Mouse (Mus musculus): ENCODE results near the gene Prkaa1. TPM values are rescaled to one million over a fixed set of nuclear protein-coding genes. Genes with fewer than 3 reads are reported as not detected.
"Not testable (repeated sequence)": the region's sequence is repeated elsewhere in the genome, so short reads cannot be mapped to it uniquely, and the experiment has no call there.

The Prkaa1 gene
- polyA plus RNA-seq, 1 experiment from 2014 or later, result 22.3 TPM

DNA sequence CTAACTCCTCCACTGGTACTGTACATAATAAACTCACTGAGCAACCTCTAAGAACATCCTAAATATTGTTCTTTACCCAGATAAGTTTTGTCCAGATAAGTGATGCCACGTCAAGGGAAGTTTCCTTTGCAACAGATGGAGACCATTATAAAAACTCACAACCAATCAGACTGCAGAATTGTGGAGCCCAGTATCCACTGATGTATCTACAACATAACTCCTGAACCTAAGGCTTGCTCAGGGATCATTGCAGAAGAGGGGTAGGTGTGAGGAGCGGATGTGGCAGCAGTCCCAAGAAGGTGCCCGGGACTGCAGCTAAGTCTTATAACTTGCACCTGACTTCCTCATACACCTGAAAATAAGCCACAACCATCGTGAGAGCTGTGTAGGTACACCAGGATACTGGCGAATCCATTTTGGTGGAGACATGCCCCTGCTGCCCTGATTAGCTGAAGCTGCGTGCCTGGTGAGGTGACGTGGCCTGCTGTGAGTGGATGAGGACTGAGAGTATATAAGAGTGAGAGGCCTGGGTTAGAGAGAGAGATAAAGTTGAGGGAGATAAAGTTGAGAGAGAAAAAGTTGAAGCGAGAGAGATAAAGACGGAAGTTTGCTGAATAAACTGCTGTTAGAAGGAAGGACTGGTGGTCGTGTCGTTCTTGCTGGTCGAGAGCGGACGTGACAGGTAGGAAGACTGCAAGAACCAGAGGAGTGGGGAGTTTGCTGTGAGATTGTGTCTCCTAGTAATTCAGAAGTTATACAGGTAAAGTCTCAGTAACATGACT is 12.6 kb upstream of the Prkaa1 start:
- ATAC-seq, result peak; percentile 63
- H3K4me2 ChIP-seq, result peak overlapping the region; percentile 54
- H3K9ac ChIP-seq, result peak overlapping the region; percentile 44; the same call in 1 of the 2 replicates
- H3K4me1 ChIP-seq, result peaks cover 82% of the 10 kb centered on the region
- not testable (repeated sequence) for H3K27me3 ChIP-seq (replicated peaks); H3K9me3 ChIP-seq (replicated peaks); H3K36me3 ChIP-seq
- 33% methylated on average over 14 of the region's 14 CpGs for WGBS (ENCODE audit: insufficient replicate concordance)
- H3K27ac ChIP-seq, result peak overlapping the region; percentile 77
- peak overlapping the region; percentile 24 for H3K4me3 ChIP-seq

DNA sequence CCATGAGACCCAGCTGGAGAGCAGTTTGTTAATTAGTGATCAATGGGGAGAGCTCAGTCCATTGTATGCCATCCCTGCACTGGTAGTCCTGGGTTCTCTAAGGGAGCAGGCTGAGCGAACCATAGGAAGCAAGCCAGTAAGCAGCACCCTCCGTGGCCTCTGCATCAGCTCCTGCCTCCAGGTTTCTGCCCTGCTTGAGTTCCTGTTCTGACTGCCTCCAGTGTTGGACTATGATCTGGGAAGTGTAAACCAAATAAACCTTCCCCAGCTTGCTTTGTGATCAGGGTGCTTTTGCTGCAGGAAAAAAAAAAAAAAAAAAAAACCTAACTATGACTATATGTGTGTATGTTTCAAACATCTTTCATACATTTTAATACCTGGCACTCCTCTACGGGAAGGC is 10.4 kb upstream of the Prkaa1 start:
- WGBS (ENCODE audit: insufficient replicate concordance), result 75% methylated on average over 3 of the region's 3 CpGs
- Histone ChIP-seq H3K4me1 (peaks cover 76% of the 10 kb centered on the region), H3K4me2 (no peak overlapping the region), H3K9me3 (replicated peaks) (no peaks in the 10 kb centered on the region), H3K9ac (no peak overlapping the region), H3K36me3 (no peaks in the 10 kb centered on the region), H3K27ac (peak overlapping the region; percentile 48; the same call in 1 of the 2 replicates), H3K27me3 (replicated peaks) (no peaks in the 10 kb centered on the region), H3K4me3 (no peak overlapping the region)
- no peak for ATAC-seq

DNA sequence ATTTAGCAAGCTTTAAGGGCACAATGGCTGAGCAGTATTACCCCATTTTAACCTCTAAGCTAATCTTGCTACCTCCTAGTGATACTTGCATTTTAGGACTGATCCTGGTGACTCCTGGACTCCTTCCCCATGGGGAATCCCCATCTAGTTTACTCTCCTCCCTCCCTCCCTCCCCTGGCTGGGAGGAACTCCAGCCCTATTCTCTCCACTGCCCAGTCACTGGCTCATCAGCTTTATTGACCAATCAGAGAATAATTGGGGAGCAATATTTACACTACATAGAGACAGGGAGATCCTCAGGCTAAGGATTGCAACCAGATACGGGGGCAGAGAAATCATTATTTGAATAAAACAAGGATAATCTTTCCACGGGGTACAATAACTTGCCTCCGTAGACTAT is 9.5 kb upstream of the Prkaa1 start:
- Histone ChIP-seq H3K4me2 (no peak overlapping the region), H3K9me3 (replicated peaks) (no peaks in the 10 kb centered on the region), H3K27me3 (replicated peaks) (no peaks in the 10 kb centered on the region), H3K27ac (peak overlapping the region; percentile 30; the same call in 1 of the 2 replicates), H3K36me3 (no peaks in the 10 kb centered on the region), H3K4me3 (no peak overlapping the region), H3K4me1 (peaks cover 74% of the 10 kb centered on the region), H3K9ac (no peak overlapping the region)
- 75% methylated on average over 3 of the region's 3 CpGs for WGBS (ENCODE audit: insufficient replicate concordance)
- no peak for ATAC-seq

DNA sequence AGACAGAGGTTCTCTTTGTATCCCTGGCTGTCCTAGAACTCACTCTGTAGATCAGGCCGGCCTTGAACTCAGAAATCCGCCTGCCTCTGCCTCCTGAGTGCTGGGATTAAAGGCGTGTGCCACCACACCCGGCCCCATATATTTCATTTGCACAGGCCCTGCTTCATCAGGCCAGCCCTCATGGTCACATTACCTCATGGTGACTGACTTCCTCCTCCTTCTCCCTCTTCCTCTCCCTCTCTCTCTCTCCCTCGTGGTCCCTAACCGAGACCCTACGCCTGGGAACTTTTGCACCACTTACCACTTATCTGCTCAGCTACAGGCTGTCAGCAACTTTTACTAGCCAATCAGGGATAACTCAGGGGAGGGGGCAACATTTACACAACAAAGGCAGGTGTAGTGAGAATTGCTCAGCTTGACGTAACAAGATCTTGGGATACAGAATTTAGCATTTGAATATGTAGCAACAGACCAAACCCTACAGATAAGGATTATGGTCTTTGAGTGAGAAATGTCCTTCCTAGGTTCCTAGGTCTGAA is 8.6 kb upstream of the Prkaa1 start:
- Histone ChIP-seq H3K4me2 (no peak overlapping the region), H3K27me3 (replicated peaks) (no peaks in the 10 kb centered on the region), H3K9ac (no peak overlapping the region), H3K4me1 (peaks cover 77% of the 10 kb centered on the region), H3K36me3 (no peaks in the 10 kb centered on the region), H3K27ac (peak overlapping the region; percentile 34; the same call in 1 of the 2 replicates), H3K9me3 (replicated peaks) (no peaks in the 10 kb centered on the region), H3K4me3 (no peak overlapping the region)
- no peak for ATAC-seq
- WGBS (ENCODE audit: insufficient replicate concordance), result 66% methylated on average over 8 of the region's 8 CpGs

DNA sequence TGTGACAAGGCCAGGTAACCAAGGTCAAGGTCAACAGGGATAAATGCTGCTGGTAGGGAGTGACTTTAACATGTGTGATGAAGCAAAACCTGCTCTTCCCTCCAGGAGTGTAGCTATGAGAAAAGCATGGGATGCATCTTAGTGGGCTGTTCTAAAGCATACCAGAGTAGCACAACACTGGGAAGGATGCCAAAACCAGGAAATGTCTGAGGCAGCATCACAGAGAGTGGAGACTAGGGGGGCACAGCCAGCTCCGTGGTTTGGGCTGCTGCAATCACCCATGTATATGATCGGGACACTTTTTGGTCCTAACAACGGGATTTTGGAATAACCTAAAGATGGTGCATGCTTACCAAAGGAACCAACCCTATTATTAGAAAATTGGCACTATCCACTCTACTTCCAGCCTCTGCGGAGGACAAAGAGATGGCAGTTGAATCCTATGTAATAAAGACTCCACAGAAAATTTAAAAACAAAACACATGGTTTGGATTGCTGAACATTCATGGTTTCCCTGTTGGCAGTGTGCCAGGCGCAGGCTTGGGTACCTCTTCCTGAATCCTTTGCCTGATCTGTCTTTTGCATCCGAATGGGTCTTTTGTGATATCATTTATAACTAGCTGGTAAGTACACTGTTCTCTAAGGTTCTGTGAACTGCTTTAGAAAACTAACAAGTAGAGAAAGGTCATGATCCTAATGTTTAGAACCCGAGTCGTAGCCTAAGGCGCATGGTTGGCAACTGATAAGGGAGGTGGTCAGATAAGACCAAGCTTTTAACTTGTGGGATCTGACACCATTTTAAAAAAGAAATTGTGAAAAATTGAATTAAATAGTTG is 5.4 kb upstream of the Prkaa1 start:
- Histone ChIP-seq H3K36me3 (no peaks in the 10 kb centered on the region), H3K27ac (peak overlapping the region; percentile 89), H3K4me1 (peaks cover 78% of the 10 kb centered on the region), H3K9ac (0 out of 2 replicates have a peak overlapping the region, but pooled peaks have one; percentile 35), H3K4me3 (no peak overlapping the region), H3K27me3 (replicated peaks) (no peaks in the 10 kb centered on the region), H3K4me2 (peak overlapping the region; percentile 54), H3K9me3 (replicated peaks) (no peaks in the 10 kb centered on the region)
- 37% methylated on average over 9 of the region's 9 CpGs for WGBS (ENCODE audit: insufficient replicate concordance)
- peak; percentile 29; the same call in 1 of the 2 replicates for ATAC-seq

DNA sequence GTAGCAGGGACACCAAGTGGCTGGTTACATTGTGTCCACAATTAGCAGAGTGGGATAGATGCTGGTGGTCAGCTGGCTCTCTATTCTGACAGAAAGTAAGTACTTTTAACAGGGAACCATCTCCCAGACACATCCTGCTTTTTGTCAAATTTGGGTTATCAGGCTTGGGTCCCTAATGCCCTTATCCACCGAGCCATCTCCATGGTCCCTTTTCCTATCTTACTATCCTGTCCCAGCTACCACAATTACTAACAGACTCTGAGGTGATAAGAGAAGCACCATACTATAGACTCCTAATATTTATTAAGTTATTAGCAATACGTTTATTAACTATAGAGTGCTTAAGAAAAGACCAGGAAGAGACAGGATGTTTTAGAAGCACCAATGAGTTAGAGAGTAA is 4.3 kb upstream of the Prkaa1 start:
- H3K9me3 ChIP-seq (replicated peaks), result no peaks in the 10 kb centered on the region
- H3K4me2 ChIP-seq, result peak overlapping the region; percentile 58
- ATAC-seq, result peak; percentile 13
- no peaks in the 10 kb centered on the region for H3K27me3 ChIP-seq (replicated peaks)
- H3K9ac ChIP-seq, result peak overlapping the region; percentile 60
- no peaks in the 10 kb centered on the region for H3K36me3 ChIP-seq
- no peak overlapping the region for H3K4me3 ChIP-seq
- peaks cover 68% of the 10 kb centered on the region for H3K4me1 ChIP-seq
- WGBS (ENCODE audit: insufficient replicate concordance), result 13% methylated on average over 2 of the region's 2 CpGs
- H3K27ac ChIP-seq, result peak overlapping the region; percentile 97

DNA sequence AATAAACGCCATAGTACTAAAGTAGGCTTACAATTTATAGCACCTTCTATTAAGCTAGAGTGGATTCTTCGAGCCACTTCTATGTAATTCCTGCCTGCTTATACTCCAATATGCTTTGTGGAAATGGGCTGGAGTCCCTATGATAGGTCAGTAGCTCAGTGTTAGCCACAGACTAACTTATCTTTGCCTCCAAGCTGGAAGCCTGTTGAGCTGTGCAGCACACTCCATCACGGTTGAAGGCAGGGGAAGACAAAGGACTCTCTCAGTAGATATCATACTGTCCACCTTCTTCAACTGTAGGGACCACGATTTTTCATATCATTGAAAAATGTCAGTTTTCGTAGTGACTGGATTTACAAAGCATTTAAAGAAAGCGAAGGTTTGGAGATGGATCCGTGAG is 3.8 kb upstream of the Prkaa1 start:
- Histone ChIP-seq H3K27me3 (replicated peaks) (no peaks in the 10 kb centered on the region), H3K9me3 (replicated peaks) (no peaks in the 10 kb centered on the region), H3K4me2 (peak overlapping the region; percentile 58), H3K4me1 (peaks cover 64% of the 10 kb centered on the region), H3K27ac (peak overlapping the region; percentile 97), H3K9ac (peak overlapping the region; percentile 60), H3K4me3 (peak overlapping the region; percentile 18; the same call in 1 of the 2 replicates), H3K36me3 (no peaks in the 10 kb centered on the region)
- 22% methylated on average over 7 of the region's 7 CpGs for WGBS (ENCODE audit: insufficient replicate concordance)
- peak; percentile 88 for ATAC-seq

DNA sequence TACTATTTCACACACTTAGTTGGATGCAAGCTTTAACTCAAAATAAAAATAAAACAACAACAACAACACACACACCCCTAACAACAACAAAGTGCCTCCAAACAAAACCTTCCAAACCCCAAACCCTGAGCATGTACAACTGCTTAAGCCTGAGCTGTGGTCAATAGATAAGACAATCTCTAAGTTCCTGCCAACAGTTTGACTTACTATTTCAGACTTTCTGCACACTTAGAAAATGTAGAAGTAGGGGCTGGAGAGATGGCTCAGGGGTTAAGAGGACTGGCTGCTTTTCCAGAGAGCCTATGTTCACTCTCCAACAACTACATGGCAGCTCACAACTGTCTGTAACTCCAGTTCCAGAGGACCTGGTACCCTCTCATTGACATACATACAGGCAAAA is 3.3 kb upstream of the Prkaa1 start:
- H3K9ac ChIP-seq, result peak overlapping the region; percentile 28; the same call in 1 of the 2 replicates

DNA sequence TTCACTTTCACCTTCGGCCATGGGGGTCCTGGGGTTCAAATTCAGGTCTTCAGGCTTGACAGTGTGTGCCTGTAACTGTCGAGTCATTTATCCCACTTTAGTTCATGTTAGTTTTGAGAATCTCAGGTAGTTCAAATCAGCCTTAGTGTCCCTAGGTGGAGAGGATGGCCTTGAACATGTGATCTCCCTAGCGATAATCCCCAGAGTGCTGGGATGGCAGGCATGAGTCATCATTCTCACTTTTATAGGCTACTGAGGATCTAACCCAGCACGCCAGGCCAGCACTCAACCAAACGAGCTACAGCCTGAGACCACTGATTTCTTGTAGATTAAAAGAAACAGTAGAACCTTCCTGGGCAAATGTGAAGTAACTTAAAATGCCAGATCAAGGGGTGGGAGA is 1.6 kb upstream of the Prkaa1 start:
- Histone ChIP-seq H3K4me3 (no peak overlapping the region), H3K27me3 (replicated peaks) (no peaks in the 10 kb centered on the region), H3K9me3 (replicated peaks) (no peaks in the 10 kb centered on the region), H3K9ac (0 out of 2 replicates have a peak overlapping the region, but pooled peaks have one; percentile 3), H3K36me3 (peaks cover 11% of the 10 kb centered on the region; the same call in 1 of the 2 replicates), H3K27ac (peak overlapping the region; percentile 85), H3K4me1 (peaks cover 75% of the 10 kb centered on the region), H3K4me2 (peak overlapping the region; percentile 14; the same call in 1 of the 2 replicates)
- WGBS (ENCODE audit: insufficient replicate concordance), result 33% methylated on average over 5 of the region's 5 CpGs
- ATAC-seq, result no peak

More for the DNA sequence above, 3.3 kb upstream of the Prkaa1 start:
- Histone ChIP-seq H3K9me3 (replicated peaks) (no peaks in the 10 kb centered on the region), H3K27me3 (replicated peaks) (no peaks in the 10 kb centered on the region), H3K4me3 (peak overlapping the region; percentile 18; the same call in 1 of the 2 replicates), H3K4me1 (peaks cover 64% of the 10 kb centered on the region), H3K27ac (peak overlapping the region; percentile 97), H3K36me3 (no peaks in the 10 kb centered on the region), H3K4me2 (peak overlapping the region; percentile 58)
- peak; percentile 78 for ATAC-seq

DNA sequence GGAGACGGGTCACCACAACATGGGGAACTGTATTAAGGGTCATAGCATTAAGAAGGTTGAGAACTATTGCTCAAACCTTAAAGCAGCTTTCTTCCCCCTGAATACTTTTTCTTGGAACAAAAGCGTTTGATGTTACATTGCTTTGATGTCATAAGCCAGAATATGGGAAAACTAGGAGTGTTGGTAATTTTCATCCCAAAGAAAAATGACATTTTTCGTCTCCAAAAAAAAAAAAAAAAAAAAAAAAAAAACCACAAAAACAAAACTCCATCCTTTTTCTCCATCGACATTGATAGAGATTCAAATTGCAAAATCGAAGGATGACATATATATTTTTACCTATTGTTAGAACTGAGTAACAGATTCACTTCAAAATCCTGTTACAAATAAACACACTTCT is 947 bp upstream of the Prkaa1 start:
- WGBS (ENCODE audit: insufficient replicate concordance), result 57% methylated on average over 5 of the region's 5 CpGs
- peak overlapping the region; percentile 83 for H3K4me2 ChIP-seq
- H3K36me3 ChIP-seq, result peaks cover 12% of the 10 kb centered on the region
- no peaks in the 10 kb centered on the region for H3K27me3 ChIP-seq (replicated peaks)
- peak overlapping the region; percentile 98; the same call in 1 of the 2 replicates for H3K9ac ChIP-seq
- no peak for ATAC-seq
- peaks cover 71% of the 10 kb centered on the region for H3K4me1 ChIP-seq
- no peak overlapping the region for H3K4me3 ChIP-seq
- H3K27ac ChIP-seq, result peak overlapping the region; percentile 96
- no peaks in the 10 kb centered on the region for H3K9me3 ChIP-seq (replicated peaks)

DNA sequence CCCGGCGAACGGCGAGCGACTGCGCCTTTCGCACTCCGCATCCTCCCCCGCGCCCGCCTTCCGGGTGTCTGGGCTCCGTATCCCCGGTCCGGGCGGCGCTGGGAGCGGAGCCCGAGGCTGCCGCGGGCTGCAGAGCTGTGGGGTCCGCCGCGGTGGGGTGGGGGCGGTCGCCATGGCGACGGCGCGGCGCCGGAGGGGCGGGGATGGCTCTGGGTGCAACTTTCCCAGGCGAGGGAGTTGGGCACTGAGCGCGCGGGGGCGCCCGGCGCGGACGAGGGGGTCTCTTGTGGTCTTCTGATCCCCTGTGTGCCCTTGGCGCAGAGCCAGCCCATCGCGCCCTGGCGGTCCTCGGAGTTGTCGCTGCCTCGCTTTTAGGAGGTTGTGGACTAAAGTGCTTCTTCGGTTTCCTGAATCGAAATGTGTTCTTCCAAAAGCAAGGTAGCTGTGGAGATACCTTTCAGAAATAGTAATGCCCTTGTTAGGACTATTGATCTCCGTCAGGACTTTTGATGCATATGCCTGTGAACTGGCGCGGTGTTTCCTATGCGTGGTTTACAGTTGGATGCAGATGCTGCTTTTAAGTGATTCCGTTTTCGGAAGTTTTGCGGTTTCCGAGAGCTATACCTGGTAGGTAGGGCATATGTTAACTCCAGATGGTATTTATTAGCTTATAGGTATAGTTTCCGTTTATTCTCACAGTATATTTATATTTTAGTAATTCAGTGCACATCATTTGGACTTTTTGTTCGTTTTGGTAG is 539 bp downstream of the Prkaa1 start:
- under 1% methylated on average over 53 of the region's 61 CpGs for WGBS (ENCODE audit: insufficient replicate concordance)

More for the DNA sequence above, 539 bp downstream of the Prkaa1 start:
- Histone ChIP-seq H3K27ac (peak overlapping the region; percentile 96), H3K36me3 (peaks cover 15% of the 10 kb centered on the region), H3K4me3 (peak overlapping the region; percentile 97), H3K4me1 (peaks cover 70% of the 10 kb centered on the region), H3K27me3 (replicated peaks) (no peaks in the 10 kb centered on the region), H3K4me2 (peak overlapping the region; percentile 83), H3K9me3 (replicated peaks) (no peaks in the 10 kb centered on the region), H3K9ac (peak overlapping the region; percentile 98)
- peak; percentile 38 for ATAC-seq
